Mouse (Mus musculus): ENCODE measurements around the gene Pnrc2. TPM values are rescaled to one million over a fixed set of nuclear protein-coding genes. Genes with fewer than 3 reads are reported as not detected.

Gene Pnrc2
- polyA plus RNA-seq, 1 experiment from 2014 or later = 154 TPM

DNA sequence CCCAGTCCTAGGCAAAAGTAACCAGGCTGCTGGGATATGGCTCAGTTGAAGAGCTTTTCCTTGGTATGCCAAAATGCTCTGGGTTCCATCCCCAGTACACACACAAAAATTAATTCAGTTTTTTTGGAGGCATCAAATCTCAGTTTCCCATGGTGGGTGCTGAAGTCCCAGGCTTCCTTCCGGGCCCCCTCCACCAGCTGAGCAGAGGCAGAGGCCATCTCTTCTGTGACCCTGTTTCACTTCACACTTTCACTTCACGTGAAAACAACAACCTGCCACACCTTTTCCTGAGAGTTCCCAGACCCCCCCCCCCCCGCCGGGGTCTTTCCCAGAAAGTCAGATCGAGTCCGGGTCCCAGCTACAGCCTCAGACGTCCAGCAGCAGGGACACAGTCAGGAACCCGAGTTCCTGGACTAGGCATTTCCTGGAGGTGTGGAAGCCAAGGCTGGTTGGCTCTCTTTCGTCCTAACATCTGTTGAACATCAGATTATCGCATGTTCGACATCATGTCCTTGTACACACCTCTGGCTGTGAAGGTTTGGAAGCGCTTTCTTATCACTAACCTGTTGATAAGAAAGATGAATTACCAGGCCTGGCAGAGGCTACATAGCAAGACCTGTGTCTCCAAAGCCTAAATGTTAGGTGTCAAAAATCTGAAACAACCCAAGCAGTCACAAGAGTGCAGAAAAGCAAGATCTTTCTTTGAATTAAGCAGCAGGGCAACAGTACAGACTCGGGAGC, 35.8 kb upstream of the Pnrc2 start:
- Histone ChIP-seq H3K36me3 (no peaks in the 10 kb centered on the region), H3K9me3 (no peaks in the 10 kb centered on the region), H3K27me3 (replicated peaks) (no peaks in the 10 kb centered on the region), H3K27ac (no peak overlapping the region), H3K4me3 (no peak overlapping the region), H3K9ac (no peak overlapping the region), H3K4me2 (replicated peaks) (no peak overlapping the region), H3K4me1 (peaks cover 7% of the 10 kb centered on the region; the same call in 1 of the 2 replicates)
- 76% methylated on average over 13 of the region's 13 CpGs for WGBS
- no peak for ATAC-seq (ENCODE audit: low FRiP score, low read depth)

DNA sequence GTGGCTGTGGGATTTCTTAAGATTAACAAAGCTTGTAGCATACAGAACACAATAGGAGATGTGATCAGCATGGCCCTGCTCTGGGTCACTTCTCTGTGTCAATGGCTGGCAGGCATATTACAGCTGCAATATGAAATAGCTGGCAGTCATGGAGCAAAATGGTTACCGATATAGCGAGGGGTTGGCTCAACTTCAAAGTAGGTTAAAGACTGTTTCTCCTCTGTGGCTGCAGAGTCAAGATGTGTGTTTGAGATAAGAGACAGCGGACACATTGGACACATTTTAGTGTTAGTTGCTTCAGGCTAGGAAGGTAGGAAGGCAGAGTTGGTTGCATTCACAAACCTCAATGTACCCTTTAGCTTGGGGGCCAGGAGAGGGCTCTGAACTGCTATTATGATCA, 33.0 kb upstream of the Pnrc2 start:
- H3K27me3 ChIP-seq (replicated peaks) = no peaks in the 10 kb centered on the region
- H3K4me1 ChIP-seq = no peaks in the 10 kb centered on the region
- no peak overlapping the region for H3K4me3 ChIP-seq
- no peak overlapping the region for H3K9ac ChIP-seq
- no peak for ATAC-seq (ENCODE audit: low FRiP score, low read depth)
- H3K9me3 ChIP-seq = no peaks in the 10 kb centered on the region
- H3K36me3 ChIP-seq = no peaks in the 10 kb centered on the region
- no peak overlapping the region for H3K4me2 ChIP-seq (replicated peaks)
- 84% methylated on average over 3 of the region's 3 CpGs for WGBS
- H3K27ac ChIP-seq = no peak overlapping the region

DNA sequence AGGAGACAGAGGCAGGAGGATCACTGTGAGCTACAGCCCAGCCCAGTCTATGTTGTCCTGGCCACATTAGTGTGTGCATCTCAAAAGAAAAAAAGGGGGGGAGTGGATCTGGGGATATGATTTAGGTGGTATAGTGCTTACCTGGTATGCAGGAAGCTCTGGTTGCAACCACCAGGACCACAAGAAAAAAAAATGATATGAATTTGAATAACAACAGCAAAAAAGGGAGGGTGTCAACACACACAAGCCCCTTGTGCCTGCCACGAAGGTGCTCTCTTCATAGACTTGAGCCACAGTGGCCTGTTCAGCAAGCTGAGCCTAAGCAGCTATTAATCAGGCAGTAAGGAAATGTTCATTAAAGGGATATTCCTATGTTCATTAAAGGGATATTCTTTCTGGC, 31.2 kb upstream of the Pnrc2 start:
- no peak overlapping the region for H3K27ac ChIP-seq
- H3K4me3 ChIP-seq = no peak overlapping the region
- ATAC-seq (ENCODE audit: low FRiP score, low read depth) = no peak
- H3K9me3 ChIP-seq = no peaks in the 10 kb centered on the region
- no peaks in the 10 kb centered on the region for H3K36me3 ChIP-seq
- no peaks in the 10 kb centered on the region for H3K4me1 ChIP-seq
- WGBS = 67% methylated on average over 1 of the region's 1 CpGs
- H3K27me3 ChIP-seq (replicated peaks) = no peaks in the 10 kb centered on the region
- no peak overlapping the region for H3K4me2 ChIP-seq (replicated peaks)
- no peak overlapping the region for H3K9ac ChIP-seq

DNA sequence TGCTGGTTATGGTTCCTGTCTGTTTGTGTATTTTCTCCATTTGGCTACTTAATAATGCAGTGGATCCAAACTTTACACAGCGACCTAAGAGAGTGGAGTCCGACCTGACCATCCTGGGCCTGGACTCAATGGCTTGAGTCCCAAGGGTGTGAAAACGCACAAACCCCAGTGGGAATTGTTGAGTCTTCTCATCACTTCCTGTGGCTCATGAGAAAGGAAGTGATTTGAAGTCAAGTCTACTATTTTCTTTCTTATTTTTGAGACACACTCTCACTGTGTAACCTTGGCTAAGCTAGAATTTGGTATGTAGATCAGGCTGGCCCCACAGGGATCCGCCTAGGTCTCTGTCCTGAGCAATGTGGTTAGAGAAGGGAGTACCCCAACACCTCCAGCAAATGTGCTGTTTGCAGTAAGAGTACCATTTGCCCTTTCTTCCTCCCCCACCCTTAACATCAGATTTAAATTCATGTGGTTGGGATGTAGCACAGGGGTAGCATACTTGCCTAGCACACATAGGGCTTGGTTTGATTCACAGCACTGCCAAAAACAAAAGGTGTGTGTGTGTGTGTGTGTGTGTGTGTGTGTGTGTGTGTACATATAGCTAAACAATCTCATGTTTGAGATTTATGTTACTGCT, 29.1 kb upstream of the Pnrc2 start:
- Histone ChIP-seq H3K36me3 (no peaks in the 10 kb centered on the region), H3K4me1 (no peaks in the 10 kb centered on the region), H3K4me2 (replicated peaks) (no peak overlapping the region), H3K9ac (no peak overlapping the region), H3K27ac (no peak overlapping the region), H3K9me3 (no peaks in the 10 kb centered on the region), H3K4me3 (no peak overlapping the region), H3K27me3 (replicated peaks) (no peaks in the 10 kb centered on the region)
- ATAC-seq (ENCODE audit: low FRiP score, low read depth) = no peak
- WGBS = 89% methylated on average over 4 of the region's 4 CpGs

DNA sequence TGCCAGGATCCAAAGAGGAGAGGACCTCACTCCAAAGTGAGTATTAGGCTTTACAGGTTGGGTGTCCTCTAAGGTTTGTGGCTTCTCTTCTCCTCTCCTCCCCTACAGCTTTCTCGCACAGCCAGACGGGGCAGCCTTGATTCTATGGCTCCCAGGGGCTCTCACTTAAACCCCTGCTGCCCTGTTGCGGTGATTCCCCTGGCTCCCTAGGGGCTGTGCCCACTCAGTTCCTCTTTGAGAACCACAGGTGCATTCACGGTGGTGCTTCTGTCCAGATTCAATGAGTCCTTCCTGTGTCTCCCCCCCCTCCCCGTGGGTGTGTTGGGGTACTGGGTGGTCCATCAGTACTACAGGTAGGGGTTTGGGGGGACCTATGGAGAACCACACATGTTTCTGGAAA, 26.4 kb upstream of the Pnrc2 start:
- ATAC-seq (ENCODE audit: low FRiP score, low read depth) = no peak
- H3K4me1 ChIP-seq = no peaks in the 10 kb centered on the region
- WGBS = 82% methylated on average over 5 of the region's 5 CpGs

DNA sequence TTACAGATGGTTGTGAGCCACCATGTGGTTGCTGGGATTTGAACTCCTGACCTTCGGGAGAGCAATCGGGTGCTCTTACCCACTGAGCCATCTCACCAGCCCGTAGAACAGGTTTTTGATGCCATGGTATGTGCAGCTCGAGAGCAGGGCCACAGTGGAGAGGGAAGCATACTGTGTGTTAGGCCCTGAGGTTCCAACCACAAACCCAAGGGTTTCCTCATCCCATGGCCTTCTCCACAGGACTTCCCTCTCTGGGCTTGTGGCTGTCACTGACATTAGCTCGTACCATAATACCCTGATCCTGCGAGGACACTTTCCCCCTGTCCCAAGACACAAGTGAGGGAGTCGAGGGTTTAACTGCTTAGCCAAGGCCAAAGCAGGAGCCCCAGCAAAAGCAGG, 25.4 kb upstream of the Pnrc2 start:
- no peak overlapping the region for H3K9ac ChIP-seq
- WGBS = 89% methylated on average over 7 of the region's 7 CpGs
- no peak for ATAC-seq (ENCODE audit: low FRiP score, low read depth)

More for the DNA sequence above, 26.4 kb upstream of the Pnrc2 start:
- Histone ChIP-seq H3K4me3 (no peak overlapping the region), H3K27ac (no peak overlapping the region), H3K9me3 (no peaks in the 10 kb centered on the region), H3K9ac (no peak overlapping the region), H3K27me3 (replicated peaks) (no peaks in the 10 kb centered on the region), H3K4me2 (replicated peaks) (no peak overlapping the region), H3K36me3 (no peaks in the 10 kb centered on the region)

DNA sequence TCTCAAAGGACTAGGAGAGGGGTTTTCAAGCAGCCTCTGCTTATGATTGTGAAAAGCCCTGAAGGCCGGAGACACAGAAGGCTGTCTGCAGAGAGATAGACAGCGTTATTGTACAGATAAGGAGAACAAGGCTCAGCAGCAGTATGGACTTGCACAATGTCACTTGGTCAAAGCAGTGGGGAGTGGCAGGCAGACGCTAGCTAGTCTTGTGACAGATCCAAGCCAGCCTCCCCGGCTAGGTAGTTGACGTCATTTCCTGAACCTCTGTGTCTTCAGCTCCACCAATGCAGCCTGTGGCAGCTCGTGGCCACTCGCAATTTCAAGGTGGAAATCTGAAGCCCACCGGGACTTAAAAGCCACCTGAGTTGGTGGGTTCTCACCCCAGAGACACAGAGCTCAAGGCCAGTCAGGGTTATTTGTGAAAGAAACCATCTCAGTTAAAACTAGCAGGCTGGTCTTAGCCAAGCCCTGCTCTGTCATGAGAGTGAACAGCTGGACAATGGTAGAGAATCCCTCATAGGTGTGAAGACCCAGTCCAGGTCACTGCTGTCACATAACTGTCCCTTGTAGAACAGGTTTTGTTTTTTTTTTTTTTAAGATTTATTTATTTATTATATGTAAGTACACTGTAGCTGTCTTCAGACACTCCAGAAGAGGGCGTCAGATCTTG, 24.9 kb upstream of the Pnrc2 start:
- Histone ChIP-seq H3K9ac (no peak overlapping the region), H3K4me2 (replicated peaks) (no peak overlapping the region), H3K27me3 (replicated peaks) (no peaks in the 10 kb centered on the region), H3K4me1 (no peaks in the 10 kb centered on the region), H3K27ac (no peak overlapping the region), H3K36me3 (no peaks in the 10 kb centered on the region), H3K4me3 (no peak overlapping the region), H3K9me3 (no peaks in the 10 kb centered on the region)
- 76% methylated on average over 9 of the region's 9 CpGs for WGBS
- no peak for ATAC-seq (ENCODE audit: low FRiP score, low read depth)

More for the DNA sequence above, 25.4 kb upstream of the Pnrc2 start:
- no peaks in the 10 kb centered on the region for H3K9me3 ChIP-seq
- H3K36me3 ChIP-seq = no peaks in the 10 kb centered on the region
- H3K4me1 ChIP-seq = no peaks in the 10 kb centered on the region
- no peak overlapping the region for H3K4me2 ChIP-seq (replicated peaks)
- no peak overlapping the region for H3K4me3 ChIP-seq
- no peaks in the 10 kb centered on the region for H3K27me3 ChIP-seq (replicated peaks)
- H3K27ac ChIP-seq = no peak overlapping the region

DNA sequence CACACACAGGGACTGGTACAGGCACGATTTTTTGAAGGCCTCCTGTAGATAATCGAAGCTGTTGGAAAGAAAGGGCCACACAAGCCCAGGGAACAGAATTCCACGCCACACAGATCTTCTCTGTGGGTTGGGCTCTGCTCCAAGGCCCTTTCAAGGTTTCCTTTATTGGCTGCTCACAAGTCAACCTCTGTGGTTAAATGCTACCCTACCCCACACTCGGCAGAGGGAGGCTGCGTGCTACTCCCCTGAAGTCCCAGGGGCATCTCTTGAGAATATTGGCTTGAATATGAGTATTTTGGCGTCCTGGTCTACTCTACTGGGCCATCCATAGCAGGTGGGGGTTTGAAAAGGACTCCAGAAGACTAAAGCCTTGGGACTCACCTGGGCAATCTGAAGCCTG, 22.5 kb upstream of the Pnrc2 start:
- Histone ChIP-seq H3K36me3 (no peaks in the 10 kb centered on the region), H3K4me3 (no peak overlapping the region), H3K4me1 (no peaks in the 10 kb centered on the region), H3K9me3 (no peaks in the 10 kb centered on the region), H3K4me2 (replicated peaks) (no peak overlapping the region), H3K27me3 (replicated peaks) (no peaks in the 10 kb centered on the region), H3K9ac (no peak overlapping the region), H3K27ac (no peak overlapping the region)
- 80% methylated on average over 6 of the region's 6 CpGs for WGBS
- ATAC-seq (ENCODE audit: low FRiP score, low read depth) = no peak

DNA sequence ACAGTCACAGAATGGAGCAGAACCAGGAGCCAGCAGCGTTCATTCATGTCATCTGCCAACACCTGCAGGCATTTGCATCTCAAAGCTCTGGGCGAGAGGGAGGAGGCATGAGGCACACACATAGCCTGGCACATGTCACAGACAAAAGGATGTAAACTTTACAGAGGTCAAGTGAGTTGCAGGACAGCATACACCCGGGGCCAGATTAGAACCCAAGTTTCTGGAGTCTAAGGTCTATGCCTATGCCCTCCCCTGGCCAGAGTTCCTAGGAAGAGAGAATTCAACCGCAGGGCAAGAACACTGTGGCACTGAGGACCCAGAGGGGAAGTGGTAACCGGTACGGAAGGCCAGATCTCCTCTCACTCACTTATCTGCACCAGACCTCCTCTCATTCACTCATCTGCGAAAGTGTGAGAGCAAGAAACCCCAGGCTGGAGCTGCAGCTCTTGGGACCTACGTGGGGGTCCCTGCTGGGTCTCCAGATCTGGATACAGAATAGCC, 21.5 kb upstream of the Pnrc2 start, which contains the start of gene Cnr2:
Cnr2 (plus strand) TSS at position 324 of the 501 bp plus-strand sequence.
- no peak within 1 kb of the TSS for H3K27ac ChIP-seq
- ATAC-seq (ENCODE audit: low FRiP score, low read depth) = no peak
- 59% methylated on average over 8 of the region's 8 CpGs for WGBS
- no peak within 1 kb of the TSS for H3K9ac ChIP-seq
- no peak within 1 kb of the TSS for H3K4me2 ChIP-seq (replicated peaks)
- no peaks in the 10 kb centered on the region for H3K27me3 ChIP-seq (replicated peaks)
- no peak within 1 kb of the TSS for H3K4me3 ChIP-seq
- no peaks in the 10 kb centered on the region for H3K4me1 ChIP-seq
- H3K36me3 ChIP-seq = no peaks in the 10 kb centered on the region
- no peaks in the 10 kb centered on the region for H3K9me3 ChIP-seq

DNA sequence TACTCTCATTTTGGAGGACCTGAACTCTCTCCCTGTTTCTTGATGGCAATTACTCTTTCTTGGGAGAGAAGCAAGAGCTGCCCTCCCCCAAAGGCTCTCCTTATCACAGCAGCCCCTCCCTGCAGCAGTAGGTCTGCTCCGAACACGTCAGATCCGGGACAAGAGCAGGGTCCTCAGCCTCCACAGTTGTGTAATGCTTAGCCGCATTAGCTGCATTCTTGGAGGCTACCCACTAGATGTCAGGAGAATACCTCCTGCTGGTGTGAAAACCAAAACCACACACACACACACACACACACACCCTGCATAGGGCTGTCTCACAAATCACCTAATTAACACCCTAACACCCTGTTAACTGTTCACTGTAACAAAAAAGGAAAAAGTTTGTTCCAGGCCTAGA, 19.2 kb upstream of the Pnrc2 start:
- Histone ChIP-seq H3K4me3 (no peak overlapping the region), H3K4me1 (no peaks in the 10 kb centered on the region), H3K9ac (no peak overlapping the region), H3K27ac (no peak overlapping the region), H3K27me3 (replicated peaks) (no peaks in the 10 kb centered on the region), H3K36me3 (no peaks in the 10 kb centered on the region), H3K4me2 (replicated peaks) (no peak overlapping the region), H3K9me3 (no peaks in the 10 kb centered on the region)
- ATAC-seq (ENCODE audit: low FRiP score, low read depth) = no peak
- 80% methylated on average over 4 of the region's 4 CpGs for WGBS

DNA sequence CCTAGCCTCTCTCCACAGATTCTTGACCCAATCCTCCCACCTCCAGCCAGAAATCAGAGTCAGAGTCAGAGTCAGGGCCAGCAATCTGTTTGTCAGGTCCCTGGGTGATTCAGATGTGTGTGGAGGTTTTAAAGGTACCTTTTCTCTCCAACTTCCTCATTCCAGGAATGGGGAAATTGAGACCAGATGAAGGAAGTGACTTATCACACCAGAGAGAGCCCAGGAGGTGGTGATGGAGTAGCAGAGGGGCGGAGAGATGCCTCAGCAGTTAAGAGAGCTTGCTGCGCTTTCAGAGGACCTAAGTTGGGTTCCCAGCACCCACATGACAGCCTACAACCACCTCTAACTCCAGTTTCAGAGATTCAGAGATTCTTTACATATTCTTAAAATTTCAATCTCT, 17.9 kb upstream of the Pnrc2 start:
- no peak overlapping the region for H3K9ac ChIP-seq
- no peak overlapping the region for H3K4me2 ChIP-seq (replicated peaks)
- no peak for ATAC-seq (ENCODE audit: low FRiP score, low read depth)
- H3K27ac ChIP-seq = no peak overlapping the region
- H3K4me3 ChIP-seq = no peak overlapping the region
- H3K36me3 ChIP-seq = no peaks in the 10 kb centered on the region
- no peaks in the 10 kb centered on the region for H3K9me3 ChIP-seq
- no peaks in the 10 kb centered on the region for H3K4me1 ChIP-seq
- 85% methylated on average over 2 of the region's 2 CpGs for WGBS
- H3K27me3 ChIP-seq (replicated peaks) = no peaks in the 10 kb centered on the region

DNA sequence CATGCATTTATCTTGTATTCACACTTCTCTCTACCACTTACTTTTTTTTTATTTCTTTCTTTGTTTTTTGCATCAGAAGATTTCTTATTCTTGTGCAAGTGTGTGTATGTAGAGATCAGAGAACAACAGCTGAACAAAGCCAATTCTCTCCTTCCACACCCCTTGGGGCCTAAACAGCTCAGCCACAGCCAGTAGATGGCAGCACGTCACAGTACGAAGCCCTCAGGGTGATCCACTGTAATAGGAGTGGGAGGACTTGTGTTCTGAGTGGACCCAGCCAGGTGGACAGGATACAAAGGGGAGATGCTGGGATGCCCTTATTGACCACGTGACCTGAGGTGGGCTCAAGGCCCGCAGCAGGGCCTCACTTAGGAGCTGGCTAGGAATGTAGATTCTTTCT, 16.2 kb upstream of the Pnrc2 start:
- Histone ChIP-seq H3K4me2 (replicated peaks) (no peak overlapping the region), H3K4me3 (no peak overlapping the region), H3K36me3 (no peaks in the 10 kb centered on the region), H3K9me3 (no peaks in the 10 kb centered on the region), H3K27ac (no peak overlapping the region), H3K4me1 (no peaks in the 10 kb centered on the region), H3K27me3 (replicated peaks) (no peaks in the 10 kb centered on the region), H3K9ac (no peak overlapping the region)
- WGBS = 6% methylated on average over 4 of the region's 4 CpGs
- peak; percentile 63; the same call in 1 of the 2 replicates for ATAC-seq (ENCODE audit: low FRiP score, low read depth)
